Mouse (Mus musculus) regulatory T cell (primary cell): ENCODE measurements at regions not wholly inside any gene's neighbourhood (a gene's known extent, or its start where the extent isn't known, plus 50 kb on each side); places are given as distances from the start of the nearest gene placed in this dataset.

Source experiments
- in situ Hi-C: fragments of 300-600 bp; cut with MboI, MseI; formaldehyde crosslinking; loops from one replicate; pipeline ENCODE4 v1.15.1; 2025; ENCODE audit warnings: high pct_unique_total_duplicates

DNA sequence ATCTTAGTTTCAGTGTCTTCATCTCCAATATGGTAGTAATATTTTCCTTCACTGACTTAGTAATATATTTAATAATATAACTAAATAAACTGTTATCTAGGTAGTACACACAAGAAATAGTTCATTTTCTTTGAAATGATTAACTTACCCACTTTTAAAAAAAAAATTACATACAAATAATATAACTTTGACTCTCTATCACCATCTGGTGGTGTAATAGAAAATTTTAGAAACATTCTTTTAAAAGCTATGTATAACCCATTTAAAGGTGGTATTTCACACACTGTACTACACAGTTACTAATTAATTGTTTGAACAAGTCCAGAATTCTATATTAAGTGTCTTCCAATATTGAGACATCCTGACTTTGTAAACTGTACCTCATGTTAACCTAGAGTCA lies 53.9 kb upstream of the Olfr266 start:
- in situ Hi-C loops = loop anchor here (5.0 to 10.0 kb wide), 2 partner anchors 108 to 325 kb away; no protein-coding TSS in a partner anchor

DNA sequence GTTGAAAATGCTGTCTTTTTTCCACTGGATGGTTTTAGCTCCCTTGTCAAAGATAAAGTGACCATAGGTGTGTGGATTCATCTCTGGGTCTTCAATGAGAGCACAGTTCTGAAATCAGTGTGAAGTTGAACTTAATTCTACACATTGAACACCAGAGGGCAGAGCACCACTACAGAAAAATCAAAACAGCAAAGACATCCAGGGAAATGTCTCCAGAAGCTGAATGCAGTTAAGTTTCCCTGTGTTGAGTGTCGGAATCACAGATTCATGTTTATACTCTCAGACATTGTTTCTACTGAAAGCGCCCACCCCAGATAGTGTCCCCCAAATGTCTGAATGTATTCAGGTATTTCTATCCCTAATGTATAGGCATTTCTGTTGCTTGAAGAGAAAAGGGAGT lies 77.1 kb upstream of the Olfr266 start:
- in situ Hi-C loops = no loop called here

DNA sequence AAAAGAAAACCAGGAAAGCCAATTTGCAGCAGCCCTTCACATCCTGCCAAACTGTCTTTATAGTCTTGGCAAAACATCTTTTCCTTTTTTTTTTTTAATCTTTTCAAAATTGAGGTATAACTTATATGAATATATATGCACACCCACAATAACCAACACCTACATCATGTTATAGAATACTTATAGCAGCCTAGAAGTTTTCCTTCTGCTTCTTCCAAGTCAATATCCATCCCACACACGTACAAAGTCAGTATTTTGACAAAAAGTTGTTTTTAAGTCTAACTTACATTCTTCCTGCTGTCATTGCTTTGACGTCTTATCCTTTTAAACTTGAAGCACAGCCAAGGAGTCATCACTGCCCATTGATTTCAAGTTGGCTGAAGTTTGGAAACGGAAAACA lies 80.6 kb upstream of the Olfr266 start:
- in situ Hi-C loops = no loop called here

DNA sequence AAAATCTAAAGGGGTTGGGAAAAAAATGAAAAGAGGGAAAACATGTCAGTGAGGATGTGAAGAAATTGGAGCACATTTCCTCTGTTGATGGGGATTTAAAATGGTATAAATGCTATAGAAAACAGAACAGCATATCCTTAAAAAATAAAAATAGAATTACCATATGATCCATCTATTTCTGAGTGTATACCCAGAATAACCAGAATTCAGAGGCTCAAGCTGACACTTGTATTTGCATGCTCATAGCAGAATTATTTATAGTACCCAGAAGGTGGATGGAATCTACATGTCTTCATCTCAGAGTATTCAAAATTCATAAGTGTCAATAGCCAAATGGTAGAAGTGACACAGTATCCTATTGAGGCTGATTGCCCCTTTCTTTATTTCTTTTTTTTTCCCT lies 99.9 kb upstream of the Kcna3 start:
- in situ Hi-C loops = no loop called here

DNA sequence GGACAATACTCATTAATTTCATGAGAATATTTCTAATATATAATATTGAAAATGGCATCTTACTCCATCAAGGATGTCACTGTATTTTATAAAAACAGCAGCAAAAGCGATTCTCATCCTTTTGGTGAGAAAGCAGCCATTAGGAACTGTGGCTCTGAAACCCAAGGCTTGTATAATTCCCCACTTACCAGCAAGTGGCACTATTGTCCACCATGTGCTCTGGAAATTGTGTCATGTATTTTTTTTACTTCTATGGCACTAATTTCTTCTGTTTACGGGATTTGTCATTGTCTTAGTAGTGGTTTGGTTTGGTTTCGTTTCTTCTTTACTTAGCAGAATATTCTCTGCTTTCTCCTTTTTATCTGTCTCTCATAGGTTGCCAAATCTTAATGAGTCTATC lies 95.9 kb upstream of the Kcna3 start:
- in situ Hi-C loops = no loop called here

DNA sequence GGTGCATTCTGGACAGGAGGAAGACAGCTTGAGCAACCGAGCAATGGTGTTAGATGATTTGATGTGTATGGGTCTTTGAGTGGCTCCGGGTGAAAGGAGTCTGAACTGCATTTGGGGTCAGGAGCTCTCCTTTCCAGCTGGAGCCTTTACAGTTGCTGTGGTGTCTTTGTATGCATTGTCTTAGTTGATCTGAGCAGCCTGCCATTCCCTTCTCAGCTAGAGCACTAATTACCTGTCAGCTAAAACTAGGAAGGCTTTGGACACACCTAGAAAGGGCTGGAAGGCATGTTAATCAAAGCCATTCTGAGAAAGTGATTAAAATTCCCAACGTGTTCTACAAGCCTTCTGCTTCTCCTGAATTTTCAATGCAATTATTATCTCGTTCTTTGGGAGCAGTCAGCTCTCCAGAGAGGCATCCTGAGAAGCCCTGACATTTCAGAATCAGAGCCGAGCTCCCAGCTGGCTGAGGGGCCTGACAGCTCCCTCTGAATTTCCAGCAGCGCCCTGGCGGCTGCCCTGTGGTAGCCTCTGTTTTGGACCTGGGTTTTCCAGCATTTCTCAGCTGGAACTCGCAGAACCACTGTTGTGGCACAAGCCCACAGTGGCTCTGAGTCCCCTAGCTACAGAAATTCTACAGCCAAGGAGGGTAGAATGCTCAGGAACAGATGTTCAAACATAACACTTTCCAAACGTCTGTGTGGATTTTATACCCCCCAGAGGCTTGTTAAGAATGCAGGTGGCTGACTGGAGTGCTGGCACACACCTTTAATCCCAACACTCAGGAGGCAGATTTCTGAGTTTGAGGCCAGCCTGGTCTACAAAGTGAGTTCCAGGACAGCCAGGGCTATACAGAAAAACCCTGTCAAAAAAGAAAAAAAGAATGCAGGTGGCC lies 80.2 kb upstream of the Kcna3 start:
- in situ Hi-C loops = no loop called here

DNA sequence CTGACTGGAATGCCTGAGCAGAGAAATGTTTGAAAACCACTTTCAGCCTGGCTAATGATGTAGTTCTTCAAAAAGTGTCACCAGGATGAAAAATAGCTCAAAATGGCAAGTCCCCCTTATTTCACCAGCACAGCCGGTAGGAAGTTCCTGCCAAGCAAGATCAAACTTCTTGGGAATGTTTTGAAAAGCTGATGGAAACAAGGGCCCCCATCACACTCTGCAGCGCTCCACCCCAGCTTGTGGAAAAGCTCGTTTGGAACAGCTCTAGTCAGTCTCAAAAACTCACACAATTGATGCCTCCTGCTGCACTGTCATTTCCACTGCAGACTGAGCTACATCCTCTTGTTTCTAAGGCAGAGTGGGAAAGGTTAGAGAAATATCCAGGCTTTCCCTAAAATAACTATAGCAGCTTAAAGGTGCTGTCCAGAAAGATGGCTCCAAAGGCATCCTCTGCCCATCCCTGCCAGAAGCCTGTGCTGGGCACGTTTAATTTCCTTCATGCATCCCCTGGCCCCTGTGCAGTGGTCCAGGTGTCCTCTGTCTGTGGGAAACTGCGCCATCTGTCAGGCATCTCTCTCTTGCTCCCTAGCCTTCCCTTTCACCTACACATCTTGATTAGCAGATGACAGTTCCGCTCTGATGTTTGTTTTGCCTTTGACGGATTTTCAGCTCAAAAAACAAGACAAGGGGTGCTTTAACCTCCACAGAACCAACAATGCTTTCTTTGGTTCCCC lies 78.6 kb upstream of the Kcna3 start:
- in situ Hi-C loops = no loop called here

DNA sequence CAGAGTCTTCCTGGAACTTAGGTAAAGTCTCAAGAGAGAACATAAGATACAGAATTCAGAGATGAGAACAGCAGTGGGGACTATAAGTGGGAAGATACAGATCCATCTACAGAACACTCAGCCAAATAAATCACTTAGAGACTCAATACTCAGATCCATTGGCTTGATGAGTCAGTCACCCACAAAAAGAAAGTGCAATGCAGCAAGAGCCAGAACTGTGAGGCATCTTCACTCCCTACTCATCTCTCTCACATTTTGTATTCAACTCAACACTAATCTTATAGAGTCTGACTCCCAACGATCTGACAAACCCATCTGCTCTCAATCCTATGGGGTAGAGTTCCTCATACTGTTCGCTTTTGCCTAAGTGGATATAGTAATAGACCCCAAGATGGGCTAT lies 77.8 kb upstream of the Kcna3 start:
- in situ Hi-C loops = no loop called here

DNA sequence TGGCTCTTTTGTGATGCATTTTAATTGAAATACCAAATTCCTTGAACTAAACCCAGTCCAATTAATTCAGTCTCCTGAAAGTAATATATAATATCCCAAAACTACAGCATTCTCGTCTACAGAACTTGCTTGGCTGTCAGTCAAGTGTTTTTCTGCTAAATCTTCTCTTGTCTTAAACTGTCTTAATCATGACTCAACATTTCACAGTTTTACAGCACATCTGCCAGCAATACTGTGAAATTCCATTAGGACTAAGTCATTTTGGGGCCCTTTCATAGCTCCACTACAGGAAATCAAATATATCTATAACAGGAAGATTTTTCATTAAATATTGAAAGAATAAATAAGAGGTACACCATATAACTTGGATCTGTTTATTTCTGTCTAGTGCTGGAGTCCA lies 75.4 kb upstream of the Kcna3 start:
- in situ Hi-C loops = loop anchor here (10.0 kb wide), 1 partner anchor 624 kb away; no protein-coding TSS in a partner anchor

DNA sequence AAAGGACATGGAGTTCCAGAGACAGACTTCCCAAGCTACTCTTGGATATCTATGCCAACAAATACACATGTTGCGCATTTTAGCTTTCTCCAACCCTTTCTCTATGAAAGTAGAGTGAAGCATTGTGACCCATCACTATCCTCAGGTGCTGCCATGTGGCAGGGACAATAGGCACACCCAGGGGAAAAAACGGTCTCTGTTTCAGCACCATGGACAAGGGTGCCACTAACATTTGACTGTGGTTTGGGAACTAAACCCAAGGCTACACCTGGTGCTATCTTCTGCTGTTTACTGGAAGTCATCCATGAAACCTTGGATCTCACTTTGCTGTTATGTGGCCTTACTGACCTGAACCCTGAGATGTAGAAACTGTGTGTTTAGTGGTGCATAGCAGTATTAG lies 73.5 kb upstream of the Kcna3 start:
- in situ Hi-C loops = loop anchor here (10.0 kb wide), 1 partner anchor 622 kb away; no protein-coding TSS in a partner anchor

DNA sequence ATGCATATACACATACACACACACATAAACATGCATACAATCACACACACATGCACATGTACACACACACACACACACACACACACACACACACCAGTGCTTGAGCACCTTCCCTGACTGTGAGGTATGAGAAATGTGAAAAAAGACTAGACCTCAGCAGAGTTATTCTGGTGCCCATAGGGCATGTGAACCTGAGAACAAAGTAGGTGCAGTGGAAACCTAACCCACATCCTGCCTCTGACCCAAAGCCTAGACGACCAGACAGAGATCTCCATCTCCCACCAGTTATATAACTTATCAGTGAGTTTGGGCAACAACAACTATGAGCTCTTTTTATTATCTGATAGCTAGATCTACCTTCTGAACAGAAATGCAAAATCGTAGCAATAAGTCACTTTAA lies 69.8 kb upstream of the Kcna3 start:
- in situ Hi-C loops = loop anchor here (10.0 kb wide), 1 partner anchor 619 kb away; no protein-coding TSS in a partner anchor

DNA sequence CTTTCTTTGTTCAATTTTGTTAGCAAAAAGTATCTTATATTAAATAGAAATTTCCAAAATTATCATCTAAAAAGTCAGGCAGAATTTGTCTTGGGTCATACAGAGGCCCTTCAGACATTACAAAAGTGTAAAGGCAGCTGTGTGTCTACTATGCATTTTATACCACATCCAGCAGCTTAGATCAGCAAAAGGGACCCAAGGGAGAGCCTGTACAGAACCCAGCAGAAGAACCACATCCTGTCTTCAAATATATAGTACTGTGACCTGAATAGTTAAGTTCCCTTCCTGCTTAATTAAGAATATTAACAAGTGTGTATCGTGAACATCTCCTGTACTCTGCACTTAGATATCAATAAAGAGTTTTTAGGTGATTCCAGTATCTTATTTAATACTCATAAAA lies 68.5 kb upstream of the Kcna3 start:
- in situ Hi-C loops = loop anchor here (10.0 kb wide), 1 partner anchor 617 kb away; no protein-coding TSS in a partner anchor

DNA sequence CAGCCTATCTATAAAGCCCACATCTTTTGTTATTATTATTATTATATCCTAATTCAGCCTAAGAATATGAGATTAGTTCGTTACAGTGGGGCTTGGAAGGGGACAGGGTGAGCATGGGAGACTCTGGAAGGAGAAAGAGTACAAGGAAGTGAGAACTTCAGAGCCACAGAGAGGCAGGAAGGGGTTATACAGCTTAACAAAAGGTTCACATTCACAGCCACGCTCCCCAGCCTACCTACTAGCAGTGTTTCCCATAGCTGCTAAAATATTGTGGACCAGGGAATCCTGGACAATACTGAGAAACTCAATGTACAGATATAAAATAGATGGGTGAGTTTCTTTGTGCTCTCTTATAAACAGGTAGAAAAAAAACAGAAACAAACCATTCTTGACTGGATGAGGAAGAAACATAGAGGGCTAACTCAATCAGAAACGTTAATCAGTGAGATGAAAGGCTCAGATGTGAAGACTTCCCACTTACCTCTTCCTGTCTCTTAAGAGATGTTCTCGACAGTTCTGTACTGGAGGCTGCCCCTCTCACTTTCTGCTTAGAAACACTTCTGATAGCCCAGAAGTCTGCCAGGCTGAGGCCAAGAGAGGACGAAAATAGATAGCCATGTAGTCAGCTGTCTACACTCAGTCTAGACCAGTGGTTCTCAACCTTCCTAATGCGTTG lies 61.7 kb upstream of the Kcna3 start:
- in situ Hi-C loops = no loop called here

DNA sequence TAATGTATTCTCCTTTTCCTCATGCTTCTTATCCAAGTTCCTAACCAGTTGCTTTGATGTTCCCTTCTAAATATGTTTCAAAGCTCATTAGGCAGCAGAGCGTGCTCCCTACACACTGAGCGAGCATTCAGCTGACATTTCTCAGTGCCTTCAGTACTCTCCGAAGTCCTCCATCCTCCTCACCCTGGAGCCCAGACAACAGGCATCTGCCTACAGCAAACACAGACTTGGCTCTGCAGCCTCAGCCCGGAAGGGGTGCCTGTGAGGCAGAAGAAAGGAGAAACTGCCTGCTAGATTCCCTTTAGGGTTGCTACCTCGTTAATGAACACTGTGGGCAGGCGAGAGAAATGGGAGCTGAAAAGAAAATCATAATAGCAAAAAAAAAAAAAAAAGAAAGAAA lies 57.2 kb upstream of the Kcna3 start:
- in situ Hi-C loops = no loop called here

DNA sequence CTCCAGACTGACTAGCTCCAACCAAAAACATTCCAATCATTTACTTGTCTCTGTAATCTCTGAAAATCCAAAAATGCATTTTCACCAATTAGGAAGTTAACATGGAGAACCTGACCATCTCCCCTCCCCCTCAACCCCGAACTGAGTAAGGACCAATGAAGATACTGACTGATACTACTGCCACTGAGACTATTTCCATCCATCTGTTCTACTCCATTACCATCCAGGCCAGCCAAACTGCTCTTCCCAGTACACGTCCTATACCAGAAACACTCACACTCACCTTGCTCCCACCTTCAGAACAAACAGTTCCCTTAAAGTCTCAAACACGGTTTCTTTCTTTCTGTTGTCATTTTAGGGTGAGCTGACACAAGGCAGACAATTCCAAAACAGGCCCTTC lies 55.1 kb upstream of the Kcna3 start:
- in situ Hi-C loops = no loop called here

DNA sequence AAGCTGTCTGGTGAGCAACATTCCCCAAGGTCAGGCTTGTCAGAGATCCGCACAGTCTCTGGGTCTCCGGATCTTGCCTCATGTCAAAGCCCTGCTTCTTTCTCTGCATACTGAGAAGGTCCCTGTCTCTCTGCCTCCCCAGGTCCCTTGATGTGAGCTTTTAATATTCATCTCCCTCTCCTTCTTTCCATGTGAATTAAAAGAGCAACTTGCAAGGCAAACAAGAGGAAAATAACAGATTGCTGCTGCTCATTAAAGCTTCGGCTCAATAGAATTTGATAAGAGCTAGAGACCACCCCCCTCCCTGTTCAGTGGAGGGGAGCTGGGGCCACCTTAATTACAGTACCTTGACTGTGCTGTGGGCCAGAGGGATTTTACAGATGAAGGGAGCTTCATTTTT lies 54.6 kb upstream of the Kcna3 start:
- in situ Hi-C loops = no loop called here

DNA sequence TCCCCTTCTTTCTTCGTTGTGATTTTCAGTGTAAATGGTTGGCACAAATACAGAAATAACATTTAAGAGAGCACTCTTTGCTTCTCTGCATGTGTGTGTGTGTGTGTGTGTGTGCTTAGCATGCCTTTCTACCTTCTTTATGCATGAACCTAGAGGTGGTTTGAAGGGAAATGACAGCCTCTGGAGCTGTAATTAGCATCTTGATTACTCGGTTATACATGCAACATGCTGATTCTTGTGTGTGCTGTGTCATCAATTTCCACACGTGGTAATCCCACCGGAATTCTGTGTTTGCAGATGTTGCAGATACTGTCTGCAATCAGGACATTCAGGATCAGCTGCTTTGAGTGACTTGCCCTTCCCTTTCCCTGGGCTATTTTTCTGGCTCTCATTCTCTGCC lies 51.7 kb upstream of the Kcna3 start:
- in situ Hi-C loops = no loop called here
